Mouse (Mus musculus) MEL (cell line): ENCODE data around the gene Rad51b. TPM values are rescaled to one million over a fixed set of nuclear protein-coding genes. Genes with fewer than 3 reads are reported as not detected.

Source experiments
- DNase-seq: peaks from one replicate; pipeline ENCODE4 v3.0.0; 2011; ENCODE audit warnings: low read depth, low spot score
- H3K27ac ChIP-seq: 2 replicates; pipeline ENCODE4 v1.5.1; 2012; ENCODE audit warnings: low read depth, mild to moderate bottlenecking, control low read depth, low read length, moderate library complexity; ENCODE audit not compliant: control insufficient read depth
- H3K27me3 ChIP-seq, 2 experiments: fragments of 150-350 bp in 1 of 2; sonication (generic) in 1 of 2; 2 replicates each; pipeline ENCODE4 v1.6.1; 2012; ENCODE audit warnings: low read length in 2 of 2, mild to moderate bottlenecking in 2 of 2, improper control_type of control experiment in 1 of 2, moderate library complexity in 1 of 2; ENCODE audit not compliant: insufficient read depth in 2 of 2, control insufficient read depth in 1 of 2
- H3K36me3 ChIP-seq, 2 experiments: 2 replicates each; pipeline ENCODE4 v1.6.1; 2012 to 2014; ENCODE audit warnings: low read length in 2 of 2, improper control_type of control experiment in 1 of 2, inconsistent platforms in 1 of 2, mild to moderate bottlenecking in 1 of 2; ENCODE audit not compliant: insufficient read depth in 2 of 2, control insufficient read depth in 1 of 2
- H3K4me1 ChIP-seq, 2 experiments: fragments of 150-350 bp in 1 of 2; sonication (generic) in 1 of 2; 2 replicates each; pipeline ENCODE4 v1.6.1; 2012; ENCODE audit warnings: low read length in 2 of 2, improper control_type of control experiment in 1 of 2, mild to moderate bottlenecking in 1 of 2; ENCODE audit not compliant: insufficient read depth in 2 of 2, control insufficient read depth in 1 of 2
- H3K4me3 ChIP-seq, 2 experiments: fragments of 150-350 bp in 1 of 2; sonication (generic) in 1 of 2; 2 replicates each; pipeline ENCODE4 v1.5.1; 2012; ENCODE audit warnings: low read depth in 2 of 2, low read length in 2 of 2, mild to moderate bottlenecking in 2 of 2, moderate library complexity in 2 of 2, control low read depth in 1 of 2, improper control_type of control experiment in 1 of 2; ENCODE audit not compliant: control insufficient read depth in 1 of 2, insufficient read depth in 1 of 2
- H3K79me2 ChIP-seq: 2 replicates; pipeline ENCODE4 v1.6.1; 2012; ENCODE audit warnings: mild to moderate bottlenecking, low read length, moderate library complexity; ENCODE audit not compliant: control insufficient read depth, poor library complexity, insufficient read depth
- H3K9ac ChIP-seq: 2 replicates; pipeline ENCODE4 v1.6.1; 2012; ENCODE audit warnings: low read depth, mild to moderate bottlenecking, control low read depth, low read length, moderate library complexity; ENCODE audit not compliant: control insufficient read depth, poor library complexity, severe bottlenecking
- H3K9me3 ChIP-seq: fragments of 150-350 bp; sonication (generic); replicated peaks from 2 replicates; pipeline ENCODE4 v1.6.1; 2012; ENCODE audit warnings: mild to moderate bottlenecking, low read length, improper control_type of control experiment, moderate library complexity; ENCODE audit not compliant: insufficient read depth
- CHD1 ChIP-seq: IDR thresholded peaks from 2 replicates; pipeline ENCODE4 v1.6.1; 2012; ENCODE audit warnings: low read depth, mild to moderate bottlenecking, inconsistent platforms, low read length, improper control_type of control experiment
- CTCF ChIP-seq, 3 experiments: IDR thresholded peaks in 2 of 3; conservative IDR thresholded peaks in 1 of 3; 2 replicates each; pipeline ENCODE4 v1.5.1; 2011 to 2012; ENCODE audit warnings: low read length in 3 of 3, low read depth in 2 of 3, mild to moderate bottlenecking in 2 of 3, improper control_type of control experiment in 1 of 3, inconsistent platforms in 1 of 3, mixed read lengths in 1 of 3, moderate library complexity in 1 of 3; ENCODE audit not compliant: control insufficient read depth in 1 of 3, insufficient read depth in 1 of 3, poor library complexity in 1 of 3, severe bottlenecking in 1 of 3
- ETS1 ChIP-seq: IDR thresholded peaks from 2 replicates; pipeline ENCODE4 v1.6.1; 2012; ENCODE audit warnings: low read depth, mild to moderate bottlenecking, inconsistent platforms, low read length, improper control_type of control experiment, moderate library complexity
- JUND ChIP-seq: IDR thresholded peaks from 2 replicates; pipeline ENCODE4 v1.6.1; 2011; ENCODE audit warnings: low read depth, mild to moderate bottlenecking, improper control_type of control experiment, low read length
- KAT2A ChIP-seq: conservative IDR thresholded peaks from 2 replicates; pipeline ENCODE4 v1.6.1; 2012; ENCODE audit warnings: low read depth, low read length, improper control_type of control experiment, inconsistent platforms
- MAX ChIP-seq: IDR thresholded peaks from 2 replicates; pipeline ENCODE4 v1.6.1; 2011; ENCODE audit warnings: low read length, improper control_type of control experiment
- MXI1 ChIP-seq: IDR thresholded peaks from 2 replicates; pipeline ENCODE4 v1.6.1; 2011; ENCODE audit warnings: mild to moderate bottlenecking, low read depth, low read length, improper control_type of control experiment
- MYB ChIP-seq: IDR thresholded peaks from 2 replicates; pipeline ENCODE4 v1.6.1; 2011; ENCODE audit warnings: mild to moderate bottlenecking, low read depth, low read length, improper control_type of control experiment
- MYC ChIP-seq: IDR thresholded peaks from 2 replicates; pipeline ENCODE4 v1.6.1; 2011; ENCODE audit warnings: low read depth, mild to moderate bottlenecking, low read length, improper control_type of control experiment, moderate library complexity
- NRF1 ChIP-seq: IDR thresholded peaks from 2 replicates; pipeline ENCODE4 v1.6.1; 2014; ENCODE audit warnings: low read depth, mild to moderate bottlenecking, inconsistent platforms, low read length, improper control_type of control experiment, moderate library complexity; ENCODE audit not compliant: poor library complexity, insufficient read depth, severe bottlenecking
- POLR2A ChIP-seq, 2 experiments: IDR thresholded peaks; 2 replicates each; pipeline ENCODE4 v1.6.1; 2011 to 2012; ENCODE audit warnings: low read length in 2 of 2, mild to moderate bottlenecking in 2 of 2, control low read depth in 1 of 2, improper control_type of control experiment in 1 of 2, low read depth in 1 of 2, moderate library complexity in 1 of 2; ENCODE audit not compliant: control insufficient read depth in 1 of 2, insufficient read depth in 1 of 2, poor library complexity in 1 of 2
- POLR2AphosphoS2 ChIP-seq: IDR thresholded peaks from 2 replicates; pipeline ENCODE4 v1.6.1; 2011; ENCODE audit warnings: low read length, improper control_type of control experiment
- RCOR1 ChIP-seq: IDR thresholded peaks from 2 replicates; pipeline ENCODE4 v1.6.1; 2012; ENCODE audit warnings: low read depth, mild to moderate bottlenecking, inconsistent platforms, low read length, improper control_type of control experiment
- SIN3A ChIP-seq: IDR thresholded peaks from 2 replicates; pipeline ENCODE4 v1.6.1; 2012; ENCODE audit warnings: low read length, improper control_type of control experiment, inconsistent platforms
- SMC3 ChIP-seq: IDR thresholded peaks from 2 replicates; pipeline ENCODE4 v1.6.1; 2011; ENCODE audit warnings: low read depth, low read length, improper control_type of control experiment
- TAL1 ChIP-seq: IDR thresholded peaks from 2 replicates; pipeline ENCODE4 v1.6.1; 2012; ENCODE audit warnings: mild to moderate bottlenecking, inconsistent platforms, low read length, moderate library complexity, mixed read lengths
- USF1 ChIP-seq: IDR thresholded peaks from 2 replicates; pipeline ENCODE4 v1.6.1; 2014; ENCODE audit warnings: low read depth, mild to moderate bottlenecking, inconsistent platforms, low read length, improper control_type of control experiment, moderate library complexity
- ZC3H11A ChIP-seq: IDR thresholded peaks from 2 replicates; pipeline ENCODE4 v1.6.1; 2012; ENCODE audit warnings: low read depth, mild to moderate bottlenecking, inconsistent platforms, low read length, improper control_type of control experiment
- ZMIZ1 ChIP-seq: IDR thresholded peaks from 2 replicates; pipeline ENCODE4 v1.6.1; 2012; ENCODE audit warnings: low read depth, mild to moderate bottlenecking, inconsistent platforms, low read length, improper control_type of control experiment, moderate library complexity
- polyA plus RNA-seq, 2 experiments: library from polyadenylated mRNA; stranded (reverse) in 1 of 2; unstranded in 1 of 2; fragments of >175 nt in 1 of 2; fragments of >200 nt in 1 of 2; gene quantifications; 2 replicates each; pipeline versions ENCODE4 v1.2.1 to v1.2.4; 2012; ENCODE audit warnings: low replicate concordance in 2 of 2, low read depth in 1 of 2; ENCODE audit not compliant: insufficient read length in 2 of 2, insufficient read depth in 1 of 2, missing spikeins in 1 of 2
- total RNA-seq: library from RNA; depleted of rRNA; stranded (reverse); fragments of 300-350 nt; gene quantifications from 2 replicates; pipeline ENCODE4 v1.2.3, GENCODE M21; 2012

The Rad51b gene
- total and polyA plus RNA-seq, 3 experiments, result 3.6 to 5.7 TPM; not detected in 1

DNA sequence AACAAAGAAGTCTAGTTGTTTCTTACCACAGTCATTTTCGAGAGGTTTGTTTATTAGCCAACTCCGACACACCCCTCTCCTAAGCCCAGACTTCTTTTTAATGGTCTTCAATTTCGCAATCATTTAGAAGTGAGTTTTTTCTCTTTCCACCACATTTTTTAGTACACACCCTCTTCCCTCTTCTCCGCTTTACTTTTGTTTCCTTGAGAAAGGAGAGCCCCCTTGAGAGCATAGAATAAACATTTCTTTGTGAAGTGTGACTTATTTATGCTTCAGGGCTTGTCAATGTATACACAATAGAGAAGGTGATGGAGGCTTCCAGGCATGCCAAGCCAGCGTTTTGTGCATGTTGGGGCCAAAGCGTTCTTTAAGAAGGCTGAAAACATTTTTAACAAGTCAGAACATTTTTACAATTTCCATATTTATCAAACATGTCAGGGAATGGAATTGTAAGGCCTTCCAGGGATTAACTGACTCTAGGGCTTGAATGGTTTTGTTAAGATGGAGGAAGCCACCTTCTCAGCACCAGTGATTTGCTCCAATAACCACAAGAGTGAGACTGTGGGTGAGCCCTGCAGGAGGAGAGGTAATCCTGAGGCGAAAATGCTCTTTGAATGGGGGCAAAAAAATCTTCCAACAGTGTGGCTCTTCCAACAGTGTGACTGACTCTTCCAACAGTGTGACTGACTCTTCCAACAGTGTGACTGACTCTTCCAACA, 136.8 kb downstream of the Rad51b start:
- H3K27ac ChIP-seq, result no peak overlapping the region
- H3K79me2 ChIP-seq, result no peaks in the 10 kb centered on the region
- H3K9me3 ChIP-seq, result no peaks in the 10 kb centered on the region
- H3K4me3 ChIP-seq, result no peak overlapping the region
- H3K9ac ChIP-seq, result no peak overlapping the region
- no peaks in the 10 kb centered on the region for H3K27me3 ChIP-seq
- TF ChIP-seq POLR2A (IDR thresholded peaks at IDR 0.05; ENCODE audit: control insufficient read depth in 1 of 2, insufficient read depth in 1 of 2, low read depth in 1 of 2, low read length in 2 of 2, poor library complexity in 1 of 2), result no peak
- no peak for TF ChIP-seq ZMIZ1
- no peak for TF ChIP-seq RCOR1
- no peak for TF ChIP-seq MYC
- no peak for TF ChIP-seq CTCF (IDR thresholded peaks at IDR 0.05 in 2 of 3, conservative IDR thresholded peaks at IDR 0.05 in 1 of 3; ENCODE audit: control insufficient read depth in 1 of 3, insufficient read depth in 1 of 3, low read depth in 2 of 3, low read length in 3 of 3, poor library complexity in 1 of 3, severe bottlenecking in 1 of 3)
- no peak for TF ChIP-seq CHD1
- no peak for TF ChIP-seq SMC3
- no peak for TF ChIP-seq JUND
- no peak for TF ChIP-seq POLR2AphosphoS2
- TF ChIP-seq ZC3H11A, result no peak
- no peak for TF ChIP-seq MXI1
- no peak for TF ChIP-seq TAL1
- no peak for TF ChIP-seq USF1
- TF ChIP-seq MAX, result no peak
- no peak for TF ChIP-seq NRF1
- no peak for TF ChIP-seq MYB
- DNase-seq, result no peak
- H3K36me3 ChIP-seq, result peaks cover 0 to 4% of the 10 kb centered on the region in 2 experiments; a peak in 1 of 4 replicates
- H3K4me1 ChIP-seq, result no peaks in the 10 kb centered on the region

DNA sequence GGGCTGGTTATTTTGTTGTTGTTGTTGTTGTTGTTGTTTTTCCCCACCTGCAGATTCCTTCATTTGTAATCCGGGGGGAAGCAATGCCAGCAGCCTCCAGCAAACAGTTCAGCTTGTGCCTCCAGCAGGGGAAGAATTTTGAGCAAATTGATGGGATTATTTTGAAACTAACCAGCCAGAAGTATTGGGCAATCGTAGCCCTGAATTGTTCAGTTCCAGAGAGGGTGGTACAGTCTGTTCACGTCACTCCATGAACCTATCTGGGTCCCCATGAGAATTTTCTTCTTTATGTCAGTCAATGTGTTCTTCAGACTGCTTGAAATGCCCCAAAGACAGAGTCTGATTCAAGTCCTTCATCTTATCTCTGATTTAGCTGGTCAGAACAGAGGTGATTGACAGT, 138.4 kb downstream of the Rad51b start:
- no peaks in the 10 kb centered on the region for H3K27me3 ChIP-seq
- TF ChIP-seq SIN3A, result no peak
- TF ChIP-seq KAT2A, result no peak
- no peak for TF ChIP-seq ETS1
- TF ChIP-seq, all 39 proteins: peak for 0
- Histone ChIP-seq H3K9ac (no peak overlapping the region), H3K4me1 (no peaks in the 10 kb centered on the region), H3K9me3 (no peaks in the 10 kb centered on the region), H3K79me2 (no peaks in the 10 kb centered on the region), H3K4me3 (no peak overlapping the region), H3K27ac (no peak overlapping the region), H3K36me3 (no peaks in the 10 kb centered on the region)
- DNase-seq, result no peak
